Mouse (Mus musculus): ENCODE measurements around the gene Rlf.

GRCm38 (mm10) chr4:121230943-121231614, 16.2 kb upstream of the Rlf start:
- no peak for TF ChIP-seq CTCF (IDR thresholded peaks at IDR 0.05; ENCODE audit: low read depth, low read length)
- no peak for TF ChIP-seq EP300 (IDR thresholded peaks at IDR 0.05; ENCODE audit: insufficient read depth, low read depth, low read length)
- TF ChIP-seq POLR2A (IDR thresholded peaks at IDR 0.05; ENCODE audit: insufficient read depth, low read length): no peak
